Comparison of ENCODE assay signal across 8 mouse cellular contexts in the genomic region with DNA sequence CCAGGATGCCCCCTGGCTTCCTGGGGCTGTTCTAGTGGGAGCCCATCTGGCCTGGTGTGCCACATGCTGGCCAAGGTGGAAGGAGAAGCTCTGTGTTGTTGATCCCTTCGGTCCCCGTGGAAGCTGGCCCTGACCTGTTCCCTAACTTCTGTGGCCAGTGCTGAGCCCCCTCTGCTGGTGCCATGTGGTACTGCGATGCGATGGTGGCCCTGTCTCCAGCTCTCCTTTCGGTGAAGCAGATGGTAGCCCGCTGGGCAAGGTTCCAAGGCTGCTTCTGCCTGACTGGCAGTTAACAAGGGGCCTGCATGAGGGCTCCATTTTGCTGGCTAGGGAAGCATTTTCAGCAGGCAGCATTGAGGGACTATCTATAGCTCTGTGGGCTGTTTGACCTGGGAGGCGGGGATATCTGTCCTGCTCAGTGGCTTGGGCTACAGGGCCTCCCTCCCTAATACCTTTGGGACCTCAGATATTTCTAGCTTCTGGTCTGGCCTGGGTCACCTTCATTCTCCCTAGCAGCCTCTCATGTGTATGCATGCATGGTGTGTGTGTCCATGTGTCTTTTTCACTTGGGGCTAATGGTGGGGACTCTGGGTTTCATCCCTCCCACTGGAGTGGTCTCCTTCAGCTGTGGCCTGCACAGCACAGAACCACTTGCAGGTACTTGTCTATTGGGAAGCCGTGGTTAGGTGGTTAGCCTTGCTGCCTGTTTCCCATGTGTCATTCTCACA. TPM values are rescaled to one million over a fixed set of nuclear protein-coding genes. Genes with fewer than 3 reads are reported as not detected.
DNase-seq lines count a peak whose midpoint lies in the region; ATAC-seq and TF ChIP-seq lines count a peak whose summit lies in the region.

No protein-coding gene starts in this region.

- peak; percentile 99 for TF ChIP-seq CTCF in G1E (IDR thresholded peaks at IDR 0.05; ENCODE audit: low read depth, low read length)
- TF ChIP-seq CTCF in forebrain, postnatal 0 days (IDR thresholded peaks at IDR 0.05; ENCODE audit: low read depth) = peak; percentile 97
- peak; percentile 95 for TF ChIP-seq CTCF in layer of hippocampus, adult 2 months (conservative IDR thresholded peaks at IDR 0.05)
- peak; percentile 96 for TF ChIP-seq CTCF in lung, adult 2 months (IDR thresholded peaks at IDR 0.05; ENCODE audit: insufficient read depth, low read length)
- peak; percentile 94 for TF ChIP-seq CTCF in olfactory bulb, adult 2 months (IDR thresholded peaks at IDR 0.05; ENCODE audit: insufficient read depth, low read depth, low read length)

- peak; percentile 85 for DNase-seq in G1E (ENCODE audit: low spot score)
- DNase-seq in cerebellum, adult 18-20 months = peak; percentile 100
- peak; percentile 97 for DNase-seq in forebrain, postnatal 0 days
- peak; percentile 99 for DNase-seq in heart, postnatal 4 days
- DNase-seq in layer of hippocampus, adult 2 months (ENCODE audit: low spot score in 2 of 2) = peak; percentile 97 to 100
- DNase-seq in lung, adult 2 months = peak; percentile 91
- peak; percentile 64 to 75 for DNase-seq in thymus, adult 18-20 months

- no peaks in the 10 kb centered on the region; the same call in 1 of the 2 replicates for H3K27me3 ChIP-seq in G1E (ENCODE audit: insufficient read depth, low read length)
- no peaks in the 10 kb centered on the region for H3K27me3 ChIP-seq in forebrain, postnatal 0 days (ENCODE audit: insufficient read depth, low read length)

- peak overlapping the region; percentile 90 for H3K27ac ChIP-seq in forebrain, postnatal 0 days (ENCODE audit: low read depth, low read length)
- peak overlapping the region; percentile 91 for H3K27ac ChIP-seq in layer of hippocampus, adult 2 months
- H3K27ac ChIP-seq in olfactory bulb, adult 2 months (ENCODE audit: insufficient read depth, low read depth, low read length) = 0 out of 2 replicates have a peak overlapping the region, but pooled peaks have one; percentile 14

- no peak overlapping the region for H3K4me2 ChIP-seq in forebrain, postnatal 0 days (ENCODE audit: low read depth)

- TF ChIP-seq POLR2A in lung, adult 2 months (IDR thresholded peaks at IDR 0.05; ENCODE audit: borderline replicate concordance, extremely low read depth, low read depth, low read length) = no peak
- no peak for TF ChIP-seq POLR2A in olfactory bulb, adult 2 months (IDR thresholded peaks at IDR 0.05; ENCODE audit: insufficient read depth, low read depth, low read length)

- no peaks in the 10 kb centered on the region for H3K9me3 ChIP-seq in G1E (replicated peaks)
- no peaks in the 10 kb centered on the region for H3K9me3 ChIP-seq in forebrain, postnatal 0 days (ENCODE audit: low read length)

- H3K4me3 ChIP-seq in G1E (ENCODE audit: low read depth, low read length) = no peak overlapping the region; the same call in 1 of the 2 replicates
- H3K4me3 ChIP-seq in forebrain, postnatal 0 days (ENCODE audit: low read depth, low read length) = no peak overlapping the region
- no peak overlapping the region for H3K4me3 ChIP-seq in layer of hippocampus, adult 2 months
- H3K4me3 ChIP-seq in lung, adult 2 months (replicated peaks; ENCODE audit: extremely low read depth, low read depth, low read length) = no peak overlapping the region
- no peak overlapping the region for H3K4me3 ChIP-seq in olfactory bulb, adult 2 months (ENCODE audit: insufficient read depth, low read depth, low read length)

- peak; percentile 40; the same call in 1 of the 2 replicates for ATAC-seq in G1E (ENCODE audit: extremely low read depth, insufficient number of reproducible peaks, low FRiP score, poor library complexity, severe bottlenecking)
- ATAC-seq in forebrain, postnatal 0 days = peak; percentile 91

- H3K9ac ChIP-seq in forebrain, postnatal 0 days = peak overlapping the region; percentile 25

- peaks cover 99% of the 10 kb centered on the region for H3K36me3 ChIP-seq in G1E (replicated peaks)
- H3K36me3 ChIP-seq in forebrain, postnatal 0 days (ENCODE audit: insufficient read depth) = peaks cover 58% of the 10 kb centered on the region

- peaks cover 26% of the 10 kb centered on the region for H3K4me1 ChIP-seq in G1E (ENCODE audit: insufficient read depth, low read depth, low read length)
- H3K4me1 ChIP-seq in forebrain, postnatal 0 days (ENCODE audit: insufficient read depth) = peaks cover 6% of the 10 kb centered on the region; the same call in 1 of the 2 replicates
- H3K4me1 ChIP-seq in lung, adult 2 months (ENCODE audit: control insufficient read depth, insufficient read depth, low read length) = 0 out of 2 replicates have a peak, but pooled peaks cover 4% of the 10 kb centered on the region
- peaks cover 18% of the 10 kb centered on the region for H3K4me1 ChIP-seq in olfactory bulb, adult 2 months (ENCODE audit: control insufficient read depth, insufficient read depth, low read length)

- 9% methylated on average over 8 of the region's 8 CpGs for WGBS in forebrain, postnatal 0 days
- WGBS in lung, adult 2 months = 20% methylated on average over 8 of the region's 8 CpGs
- 13% methylated on average over 8 of the region's 8 CpGs for WGBS in olfactory bulb, adult 2 months

RNA-seq across cellular contexts. Expression of a gene that starts 21.0 kb away (rescaled TPM):
- total RNA-seq in G1E (2014; fragmentation: Nextera tagmentation) (16.3 and 27.1 TPM in 2 replicates), G1E (2017) (5.2 TPM in 2 replicates)
- 34.9 and 40.0 TPM in 2 replicates for polyA plus RNA-seq in G1E (2012)
- 27.9 and 29.0 TPM in 2 replicates for total RNA-seq in forebrain, postnatal 0 days (2014; rRNA removed)
- polyA plus RNA-seq in forebrain, postnatal 0 days (2015; fragmentation: Nextera tagmentation; extraction: Ambion mirVana) = 34.5 TPM in 2 replicates
- total RNA-seq in heart, postnatal 4 days (2021) = 10 to 100 TPM; 26.1 to 27.9 TPM
- total RNA-seq in layer of hippocampus, adult 2 months (2021) = 10 to 100 TPM; 21.7 to 22.4 TPM
- 33.0 and 39.3 TPM in 2 replicates for polyA plus RNA-seq in lung, adult 2 months (2012; rRNA removed)
- not detected in 2 replicates for polyA plus RNA-seq in olfactory bulb, adult 2 months (2012; ENCODE audit: insufficient read depth, insufficient read length, low replicate concordance, missing spikeins)

RNA-seq across cellular contexts. Expression of a gene that starts 29.3 kb away (rescaled TPM):
- not detected in 2 replicates for total RNA-seq in G1E (2014; fragmentation: Nextera tagmentation)
- 0.11 and 0.17 TPM in 2 replicates for total RNA-seq in G1E (2017)
- polyA plus RNA-seq in G1E (2012) = not detected in 2 replicates
- 0.10 TPM in 1 of 2 replicates, not detected in the other for total RNA-seq in forebrain, postnatal 0 days (2014; rRNA removed)
- polyA plus RNA-seq in forebrain, postnatal 0 days (2015; fragmentation: Nextera tagmentation; extraction: Ambion mirVana) = 0.24 and 0.52 TPM in 2 replicates
- total RNA-seq in heart, postnatal 4 days (2021) = under 1 TPM; 0.34 to 0.95 TPM
- total RNA-seq in layer of hippocampus, adult 2 months (2021) = not detected
- 2.4 and 4.4 TPM in 2 replicates for polyA plus RNA-seq in lung, adult 2 months (2012; rRNA removed)
- not detected in 2 replicates for polyA plus RNA-seq in olfactory bulb, adult 2 months (2012; ENCODE audit: insufficient read depth, insufficient read length, low replicate concordance, missing spikeins)

RNA-seq across cellular contexts. Expression of a gene that starts 31.7 kb away (rescaled TPM):
- total RNA-seq in G1E (2014; fragmentation: Nextera tagmentation) = 1.6 and 2.4 TPM in 2 replicates
- 1.6 and 1.9 TPM in 2 replicates for total RNA-seq in G1E (2017)
- 0.14 TPM in 2 replicates for polyA plus RNA-seq in G1E (2012)
- total RNA-seq in forebrain, postnatal 0 days (2014; rRNA removed) = not detected in 2 replicates
- not detected in 2 replicates for polyA plus RNA-seq in forebrain, postnatal 0 days (2015; fragmentation: Nextera tagmentation; extraction: Ambion mirVana)
- total RNA-seq in heart, postnatal 4 days (2021) = not detected
- not detected for total RNA-seq in layer of hippocampus, adult 2 months (2021)
- polyA plus RNA-seq in lung, adult 2 months (2012; rRNA removed) = not detected in 2 replicates
- not detected in 2 replicates for polyA plus RNA-seq in olfactory bulb, adult 2 months (2012; ENCODE audit: insufficient read depth, insufficient read length, low replicate concordance, missing spikeins)

Comparison
In these comparisons a context has a peak if more than half of its experiments do, and no peak if none do; other contexts are left out.
1. H3K27ac ChIP-seq: peak in every context shown above with its lines; median percentile 91 in layer of hippocampus, adult 2 months; 90 in forebrain, postnatal 0 days; 14 in olfactory bulb, adult 2 months.